Mouse (Mus musculus) ovary, postnatal 36 days (tissue): ENCODE results near the gene Ffar1.
"Not testable (repeated sequence)": the region's sequence is repeated elsewhere in the genome, so short reads cannot be mapped to it uniquely, and the experiment has no call there.

Source experiments
- DNase-seq: peaks from one replicate; pipeline ENCODE4 v3.0.0; 2022; ENCODE audit warnings: low spot score, mixed read lengths

Gene Ffar1

GRCm38 (mm10) chr7:30847934-30848333, 13.4 kb downstream of the Ffar1 start:
- DNase-seq = no peak

DNA sequence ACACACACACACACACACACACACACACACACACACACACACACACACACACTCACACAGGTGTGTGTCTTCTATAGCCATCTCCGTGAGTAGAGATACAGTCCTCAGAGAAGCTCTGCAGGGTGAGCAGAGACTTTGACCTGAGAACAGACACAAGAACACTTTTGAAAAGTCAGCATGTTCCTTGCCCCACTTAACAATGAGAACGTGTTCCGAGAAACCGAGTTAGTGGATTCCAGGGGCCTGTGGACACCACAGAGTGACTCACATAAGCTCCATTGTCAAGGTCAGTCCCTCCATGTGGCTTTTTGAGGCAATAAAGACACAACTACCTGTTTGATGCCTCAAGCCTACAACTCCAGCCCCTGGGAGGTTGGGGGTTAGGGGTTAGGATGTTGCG, 14.0 kb downstream of the Ffar1 start:
- no peak for DNase-seq

DNA sequence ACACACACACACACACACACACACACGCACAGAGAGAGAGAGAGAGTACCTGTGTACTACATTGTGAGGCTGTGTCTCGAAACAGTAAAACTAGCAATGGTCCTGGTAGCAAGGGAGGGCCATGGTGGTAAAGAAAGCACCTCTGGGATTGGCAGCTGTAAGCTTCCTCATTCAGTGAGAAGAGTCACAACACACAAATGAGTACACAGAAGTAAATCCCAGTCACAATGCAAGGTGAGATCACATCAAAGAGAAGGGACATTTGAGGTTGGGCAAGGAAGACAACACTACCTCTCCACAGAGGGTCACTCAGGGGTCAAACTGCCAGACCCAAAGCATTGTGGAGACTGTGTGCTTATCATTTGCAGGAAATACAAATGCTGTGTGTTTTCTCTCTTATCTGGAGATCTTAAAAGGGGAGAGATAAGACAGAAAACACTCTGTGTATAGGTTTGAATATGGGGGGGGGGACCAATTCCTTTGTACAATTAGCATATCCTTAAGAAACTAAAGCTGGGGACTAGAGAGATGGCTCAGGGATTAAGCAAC, 14.8 kb downstream of the Ffar1 start:
- DNase-seq = no peak

GRCm38 (mm10) chr7:30844676-30845297, 16.6 kb downstream of the Ffar1 start:
- DNase-seq = no peak

GRCm38 (mm10) chr7:30842092-30842491, 19.3 kb downstream of the Ffar1 start:
- DNase-seq = no peak

GRCm38 (mm10) chr7:30841379-30841778, 20.0 kb downstream of the Ffar1 start:
- no peak for DNase-seq

DNA sequence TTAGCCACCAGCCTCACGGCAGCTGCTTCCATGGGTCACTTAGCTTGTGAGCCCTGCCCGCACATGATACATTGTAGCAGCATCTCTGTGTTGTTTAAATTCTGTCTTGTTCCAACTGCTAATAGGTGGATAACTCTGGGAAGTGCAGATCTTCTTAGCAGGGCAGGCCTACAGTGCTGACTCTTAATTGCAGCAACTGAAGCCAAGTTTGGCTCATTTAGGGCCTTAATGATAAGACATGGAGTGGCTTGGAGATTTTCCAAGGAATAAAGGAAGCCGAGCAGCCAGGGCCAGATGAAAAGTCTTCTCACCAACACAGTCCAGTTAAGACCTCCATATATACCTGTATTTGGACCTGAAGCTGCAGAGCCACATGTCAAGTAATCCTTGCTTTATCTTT, 21.1 kb downstream of the Ffar1 start:
- DNase-seq = no peak

- no peak for DNase-seq
These were observed 24.1 kb downstream of the Ffar1 start for GRCm38 (mm10) chr7:30837277-30837676.

DNA sequence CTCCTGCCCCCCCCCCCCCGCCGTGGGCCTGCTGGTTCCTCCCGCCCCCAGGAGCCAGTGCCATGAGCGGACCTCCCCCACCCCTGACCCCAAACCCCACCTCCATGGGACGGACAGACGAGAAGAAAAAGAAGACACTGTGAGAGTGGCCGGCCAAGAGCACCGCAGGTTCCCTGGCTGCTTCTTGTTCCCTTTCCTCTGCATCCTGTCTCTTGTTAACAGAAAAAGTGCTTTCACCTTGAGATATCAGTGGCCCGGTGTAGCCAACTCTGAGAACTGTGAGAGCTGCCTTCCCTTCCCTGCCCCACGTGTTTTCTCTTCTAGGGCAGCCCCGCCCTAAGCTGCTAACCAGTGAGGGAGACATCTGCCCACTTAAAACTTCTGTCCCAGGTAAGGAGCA, 28.7 kb downstream of the Ffar1 start:
- DNase-seq = not testable (repeated sequence)

- no peak for DNase-seq
These were observed 29.1 kb downstream of the Ffar1 start for GRCm38 (mm10) chr7:30832261-30832660.

GRCm38 (mm10) chr7:30829428-30829827, 31.9 kb downstream of the Ffar1 start:
- DNase-seq = no peak

DNA sequence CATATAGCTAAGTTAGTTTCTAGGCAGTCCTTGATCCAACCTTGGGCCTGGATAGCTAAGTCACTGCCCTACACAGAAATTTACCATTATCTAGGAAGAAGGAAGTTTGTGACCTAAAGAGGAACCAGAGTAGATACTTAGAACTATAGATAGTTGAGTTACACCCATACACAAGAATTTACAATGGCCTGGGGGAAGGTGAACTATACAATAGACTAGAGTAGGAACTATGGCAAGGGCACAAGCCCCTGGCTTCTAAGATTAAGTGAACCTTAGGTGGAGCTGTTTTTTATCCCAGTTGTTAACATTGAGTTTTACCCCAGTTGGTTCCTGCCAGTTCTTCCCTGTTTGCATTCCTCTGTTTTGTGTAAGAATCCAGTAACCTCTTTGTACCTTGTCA, 32.5 kb downstream of the Ffar1 start:
- DNase-seq = not testable (repeated sequence)

DNA sequence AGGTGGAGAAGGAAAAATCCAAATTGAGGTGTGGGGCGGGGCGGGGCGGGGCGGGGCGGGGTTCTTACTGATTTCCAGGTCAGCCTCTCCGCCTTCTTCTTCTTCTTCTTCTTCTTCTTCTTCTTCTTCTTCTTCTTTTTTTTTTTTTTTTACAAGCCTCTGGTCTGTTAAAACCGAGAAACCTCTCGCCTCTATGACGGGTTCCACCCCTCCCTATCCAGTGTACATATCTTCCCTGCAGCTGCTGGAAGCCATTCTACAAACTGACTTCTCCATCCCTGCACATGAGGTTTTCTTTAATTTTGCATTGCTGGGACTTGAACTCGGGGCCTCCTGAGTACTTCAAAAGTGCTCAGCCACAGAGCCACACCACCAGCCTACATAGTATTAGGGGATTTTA, 34.7 kb downstream of the Ffar1 start:
- no peak for DNase-seq

GRCm38 (mm10) chr7:30824306-30824705, 37.1 kb downstream of the Ffar1 start:
- no peak for DNase-seq

DNA sequence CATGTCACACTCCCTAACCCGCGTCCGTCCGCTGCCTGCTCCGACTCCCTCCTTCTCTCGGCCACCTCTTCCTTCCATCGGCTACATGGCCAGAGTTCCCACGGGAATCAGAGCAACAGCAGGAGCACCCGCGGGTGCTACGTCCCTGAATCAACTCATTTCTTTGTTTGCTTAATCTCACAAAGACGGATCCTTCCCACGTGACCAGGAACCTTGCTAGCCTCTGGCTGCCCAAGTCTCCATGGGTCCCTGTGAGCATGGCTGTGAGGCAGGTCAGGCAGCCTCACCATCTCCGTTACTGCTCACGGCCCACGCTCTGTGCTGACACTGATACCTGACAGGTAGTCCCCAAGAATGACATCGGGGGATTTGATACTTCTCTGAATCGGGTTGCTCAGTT, 37.7 kb downstream of the Ffar1 start, which contains the start of gene Ffar2:
TSS of gene Ffar2 (minus strand) at position 101 of the 400 bp plus-strand sequence.
- DNase-seq = no peak

GRCm38 (mm10) chr7:30821532-30821931, 39.8 kb downstream of the Ffar1 start:
- no peak for DNase-seq

GRCm38 (mm10) chr7:30820854-30821445, 40.4 kb downstream of the Ffar1 start:
- DNase-seq = no peak

GRCm38 (mm10) chr7:30820131-30820530, 41.2 kb downstream of the Ffar1 start:
- no peak for DNase-seq

- no peak for DNase-seq
These were observed 49.0 kb downstream of the Ffar1 start for GRCm38 (mm10) chr7:30812291-30812807.

GRCm38 (mm10) chr7:30811757-30812290, 49.5 kb downstream of the Ffar1 start:
- DNase-seq = no peak

- DNase-seq = no peak
These were observed 51.0 kb downstream of the Ffar1 start for GRCm38 (mm10) chr7:30810319-30810718.
